Mouse (Mus musculus) megakaryocyte, embryonic 14.5 days (primary cell): ENCODE measurements at regions not wholly inside any gene's neighbourhood (a gene's known extent, or its start where the extent isn't known, plus 50 kb on each side); places are given as distances from the start of the nearest gene placed in this dataset.

Source experiments
- FLI1 ChIP-seq: IDR thresholded peaks from 2 replicates; pipeline ENCODE4 v1.6.1; 2012; ENCODE audit warnings: low read length, inconsistent platforms, mixed read lengths
- GATA1 ChIP-seq: IDR thresholded peaks from 3 replicates; pipeline ENCODE4 v1.6.1; 2012; ENCODE audit warnings: mixed read lengths, low read length, inconsistent platforms, borderline replicate concordance

GRCm38 (mm10) chr10:111819755-111820451, 152.6 kb upstream of the Krr1 start:
- TF ChIP-seq FLI1 (no peak), GATA1 (no peak)
